ENCODE assay signal across 22 mouse cellular contexts in the genomic region with DNA sequence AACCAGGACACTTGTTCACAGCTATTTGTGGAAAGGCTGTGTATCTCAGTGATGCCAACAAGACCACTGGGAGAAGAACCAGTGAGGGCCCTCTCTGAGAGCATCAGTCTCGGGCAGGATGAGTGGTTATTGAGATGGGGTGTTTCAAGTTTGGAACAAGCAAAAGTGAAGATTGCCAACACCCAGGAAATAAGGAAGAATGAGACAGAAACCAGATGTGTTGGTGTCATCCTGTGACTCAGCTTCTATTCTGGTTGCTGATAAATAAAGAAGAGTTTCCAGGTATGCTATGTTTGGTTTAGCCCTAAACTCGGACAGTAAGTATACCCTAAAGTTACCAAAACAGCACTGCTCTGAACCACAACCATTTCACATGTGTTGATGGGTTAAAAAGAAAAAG.
DNase-seq lines count a peak whose midpoint lies in the region; ATAC-seq and TF ChIP-seq lines count a peak whose summit lies in the region.
"Had no signal": no experiment of that assay in that cellular context is flagged by ENCODE, and none has a peak within 500 bp of the region (broad histone marks: within the 10 kb centered on the region; RNA-seq: fewer than 3 reads in every experiment).

No protein-coding gene starts in this region.

- 41% methylated on average over 2 of the region's 2 CpGs for WGBS in intestine, embryonic 15.5 days

- DNase-seq in induced T-regulatory cell, adult 2 months (ENCODE audit: low read depth), result peak; percentile 71
- DNase-seq in splenic B cell, adult 2 months (ENCODE audit: low read depth, low spot score), result peak; percentile 17
- DNase-seq in left cerebral cortex, adult 9 months (ENCODE audit: low spot score in 2 of 2), result no peak
- no peak for DNase-seq in adrenal gland, adult 8-10 months
- DNase-seq: adrenal gland, postnatal 25 days; cerebellum, adult 18-20 months; cerebellum, postnatal 10 days; embryo, embryonic 11 days; gastrocnemius, postnatal 14 days; heart, postnatal 10 days; heart, postnatal 4 days; kidney, adult 2 months had no signal

- H3K36me3 ChIP-seq in C2C12 (ENCODE audit: control insufficient read depth, insufficient read depth), result no peaks in the 10 kb centered on the region
- H3K36me3 ChIP-seq in splenic B cell, adult 2 months (ENCODE audit: control insufficient read depth, insufficient read depth, low read length, poor library complexity, severe bottlenecking), result no peaks in the 10 kb centered on the region
- no peaks in the 10 kb centered on the region for H3K36me3 ChIP-seq in intestine, embryonic 15.5 days
- H3K36me3 ChIP-seq: embryonic facial prominence, embryonic 12.5 days; forebrain, embryonic 12.5 days; heart, embryonic 10.5 days; hindbrain, embryonic 12.5 days had no signal

- no peak overlapping the region for H3ac ChIP-seq in C2C12 (ENCODE audit: control insufficient read depth, insufficient read length, low read depth)

- no peak for TF ChIP-seq CTCF in C2C12 (IDR thresholded peaks at IDR 0.05; ENCODE audit: control insufficient read depth, insufficient read depth, insufficient read length)

- no peaks in the 10 kb centered on the region for H3K27me3 ChIP-seq in C2C12 (ENCODE audit: control insufficient read depth, insufficient read depth, insufficient read length)
- no peaks in the 10 kb centered on the region for H3K27me3 ChIP-seq in splenic B cell, adult 2 months (ENCODE audit: control insufficient read depth, insufficient read depth, low read length, poor library complexity, severe bottlenecking)
- no peaks in the 10 kb centered on the region for H3K27me3 ChIP-seq in intestine, embryonic 15.5 days (replicated peaks)
- H3K27me3 ChIP-seq: embryonic facial prominence, embryonic 12.5 days; forebrain, embryonic 12.5 days; hindbrain, embryonic 12.5 days had no signal

- no peak overlapping the region for H3K4me2 ChIP-seq in intestine, embryonic 15.5 days (replicated peaks)
- H3K4me2 ChIP-seq: embryonic facial prominence, embryonic 12.5 days; forebrain, embryonic 12.5 days; hindbrain, embryonic 12.5 days had no signal

- H3K4me1 ChIP-seq in intestine, embryonic 15.5 days (replicated peaks), result no peaks in the 10 kb centered on the region
- H3K4me1 ChIP-seq: embryonic facial prominence, embryonic 12.5 days; forebrain, embryonic 12.5 days; heart, embryonic 10.5 days; hindbrain, embryonic 12.5 days had no signal

- H3K79me3 ChIP-seq in C2C12 (ENCODE audit: low read depth), result no peaks in the 10 kb centered on the region

- no peak overlapping the region for H3K27ac ChIP-seq in intestine, embryonic 15.5 days
- H3K27ac ChIP-seq: embryonic facial prominence, embryonic 12.5 days; forebrain, embryonic 12.5 days; heart, embryonic 10.5 days; hindbrain, embryonic 12.5 days had no signal

- H3K79me2 ChIP-seq in C2C12 (ENCODE audit: control insufficient read depth, insufficient read depth), result no peaks in the 10 kb centered on the region

- no peaks in the 10 kb centered on the region for H3K9me3 ChIP-seq in intestine, embryonic 15.5 days
- H3K9me3 ChIP-seq: forebrain, embryonic 12.5 days; heart, embryonic 10.5 days; hindbrain, embryonic 12.5 days had no signal

- peak; percentile 35 for ATAC-seq in CD4-positive, CD25-positive, alpha-beta regulatory T cell, adult 4 months
- ATAC-seq in intestine, embryonic 15.5 days, result no peak
- ATAC-seq: forebrain, embryonic 16.5 days; hindbrain, embryonic 16.5 days; intestine, embryonic 16.5 days had no signal

- no peak overlapping the region for H3K9ac ChIP-seq in intestine, embryonic 15.5 days
- H3K9ac ChIP-seq: embryonic facial prominence, embryonic 12.5 days; forebrain, embryonic 12.5 days; hindbrain, embryonic 12.5 days had no signal

- no peak overlapping the region for H3K4me3 ChIP-seq in C2C12 (ENCODE audit: insufficient read depth, poor library complexity, severe bottlenecking)
- H3K4me3 ChIP-seq in intestine, embryonic 15.5 days (replicated peaks), result no peak overlapping the region
- H3K4me3 ChIP-seq: embryonic facial prominence, embryonic 12.5 days; forebrain, embryonic 12.5 days; heart, embryonic 10.5 days; hindbrain, embryonic 12.5 days had no signal

TF ChIP-seq in C2C12, 6 proteins besides CTCF, POLR2A, EP300 and RAD21:
- TF ChIP-seq MYOG (IDR thresholded peaks at IDR 0.05; ENCODE audit: control insufficient read depth, extremely low read depth, insufficient read length) (no peak), FOSL1 (IDR thresholded peaks at IDR 0.05; ENCODE audit: insufficient read depth, low read length, poor library complexity, severe bottlenecking) (peak; percentile 45)

Comparison
In these comparisons a context has a peak if more than half of its experiments do, and no peak if none do; other contexts are left out.
1. DNase-seq: peak in induced T-regulatory cell, adult 2 months (single experiment) and splenic B cell, adult 2 months (single experiment); none in left cerebral cortex, adult 9 months (0 of 2) and adrenal gland, adult 8-10 months (single experiment).